Mouse (Mus musculus) layer of hippocampus, postnatal 14 days (tissue): ENCODE results near the gene Hk1. TPM values are rescaled to one million over a fixed set of nuclear protein-coding genes. Genes with fewer than 3 reads are reported as not detected.

Experiments
- DNase-seq, 2 experiments: peaks; one replicate each; pipeline ENCODE4 v3.0.0; 2021 to 2022; ENCODE audit warnings: low spot score in 2 of 2, mixed read lengths in 1 of 2
- long read RNA-seq, 2 experiments: library from polyadenylated mRNA; stranded (forward); transcript quantifications; one replicate each; pipeline ENCODE4 v2.0.0; 2021
- total RNA-seq, 2 experiments: library from RNA; stranded (reverse); gene quantifications; 2 replicates each; pipeline ENCODE4 v1.2.3; 2021

Gene Hk1
- 100 to 1,000 TPM; 307 to 312 TPM for total RNA-seq
- long read RNA-seq, experiment 1, full-length matches to known transcripts: 220 of 285 reads
- long read RNA-seq, experiment 1, partial matches to known transcripts: 44 of 285 reads
- long read RNA-seq, experiment 1, other reads (novel, unspliced or antisense): 21 of 285 reads
- long read RNA-seq, experiment 2, full-length matches to known transcripts: 180 of 263 reads
- long read RNA-seq, experiment 2, partial matches to known transcripts: 52 of 263 reads
- long read RNA-seq, experiment 2, other reads (novel, unspliced or antisense): 31 of 263 reads

DNA sequence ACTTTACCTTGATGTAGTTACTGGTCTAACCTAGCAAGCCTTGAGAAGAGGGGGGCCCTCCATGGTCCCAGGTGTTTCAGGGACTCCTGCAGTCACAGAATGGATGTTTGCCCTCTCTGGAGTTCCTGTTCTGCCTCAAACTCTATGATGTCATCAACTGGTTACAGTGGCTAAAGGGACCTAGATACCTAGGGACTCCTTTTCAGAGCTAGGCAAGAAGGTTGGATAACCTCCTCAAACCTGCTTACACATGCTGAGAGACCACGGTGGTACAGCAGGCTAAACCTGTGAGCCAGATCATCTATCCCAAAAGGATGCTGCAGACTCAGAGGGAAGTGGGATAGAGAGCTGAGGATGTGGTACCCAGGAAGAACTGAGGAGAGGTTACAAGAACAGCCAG is at the start of gene Hk1:
Gene Hk1, minus strand, starts transcription at position 101 of the 400 bp plus-strand sequence.
- DNase-seq: no peak

DNA sequence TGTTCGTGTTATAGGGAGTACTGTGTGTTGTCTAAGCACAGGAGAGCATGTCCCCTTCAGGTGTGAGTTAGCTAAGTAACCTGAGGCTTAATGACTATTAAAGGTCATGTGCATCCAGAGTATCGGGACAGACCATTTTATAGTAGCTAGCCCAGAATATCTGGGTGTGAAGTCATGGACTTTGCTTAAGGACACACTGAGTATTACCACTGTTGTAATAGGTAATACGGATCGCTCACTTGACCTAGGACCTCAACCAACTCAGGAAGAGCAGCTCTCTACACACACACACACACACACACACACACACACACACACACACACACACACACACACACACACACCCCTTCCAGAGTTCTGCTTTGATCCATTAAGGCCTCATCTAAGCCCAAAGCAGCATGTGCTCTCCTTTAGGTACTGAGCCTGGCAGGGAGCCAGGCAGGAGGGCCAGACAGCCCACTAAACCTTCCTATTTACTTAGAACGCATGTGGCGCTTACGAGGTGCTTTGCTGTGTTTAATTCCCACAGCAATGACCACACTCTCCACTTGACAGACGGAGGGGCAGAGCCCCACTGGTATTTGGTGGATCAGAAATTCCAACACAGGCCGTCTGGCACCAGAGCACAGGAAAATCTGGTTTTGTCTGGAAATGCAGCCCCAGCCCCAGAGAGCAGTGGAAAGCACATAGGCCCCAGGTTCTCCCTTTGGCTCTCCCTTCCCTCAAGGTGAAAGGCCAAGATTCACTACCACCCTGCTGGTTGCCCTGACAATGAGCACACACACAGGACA is 45.6 kb upstream of the Hk1 start:
- DNase-seq: no peak

DNA sequence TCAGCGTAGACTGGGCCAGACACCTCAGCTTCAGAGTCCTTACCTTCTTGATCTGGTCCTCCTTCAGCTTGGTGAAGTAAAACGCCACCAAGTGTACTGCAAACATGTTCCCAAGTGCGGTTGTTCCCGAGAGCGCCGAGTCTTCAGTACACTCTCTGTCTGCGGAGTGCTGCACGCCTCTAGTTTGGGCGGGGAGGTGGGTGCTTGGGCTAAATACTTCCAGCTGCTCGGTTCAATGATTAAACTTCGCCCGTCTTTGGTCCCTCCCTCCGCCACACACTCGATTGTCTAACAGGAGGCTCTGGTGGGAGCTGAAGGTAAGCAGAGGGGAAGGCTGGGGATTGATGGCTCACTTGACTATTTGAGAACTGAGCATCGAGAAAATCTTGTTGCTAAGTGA is 42.5 kb upstream of the Hk1 start, which contains the start of gene Hkdc1:
Gene Hkdc1, minus strand, starts transcription at position 237 of the 400 bp plus-strand sequence.
- DNase-seq: no peak

DNA sequence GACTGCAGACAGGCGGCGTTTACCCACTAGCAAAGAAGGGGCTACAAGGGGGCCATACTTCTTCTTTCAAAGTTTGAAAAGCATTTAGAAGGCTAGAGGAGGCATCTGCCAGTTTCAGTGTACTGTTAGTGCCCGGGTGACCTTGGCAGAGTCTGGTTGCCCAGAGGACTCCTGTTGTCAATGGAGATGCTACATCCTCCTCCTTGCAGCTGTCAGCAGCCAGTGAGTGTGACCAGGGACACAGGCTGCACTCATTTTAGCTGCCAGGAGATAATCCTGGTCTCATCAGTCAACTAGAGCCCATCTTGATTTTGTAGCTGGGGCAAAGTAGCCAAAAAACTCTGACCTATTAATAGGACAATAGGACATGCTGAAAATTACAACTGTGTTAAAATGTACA is 41.4 kb upstream of the Hk1 start:
- no peak for DNase-seq

DNA sequence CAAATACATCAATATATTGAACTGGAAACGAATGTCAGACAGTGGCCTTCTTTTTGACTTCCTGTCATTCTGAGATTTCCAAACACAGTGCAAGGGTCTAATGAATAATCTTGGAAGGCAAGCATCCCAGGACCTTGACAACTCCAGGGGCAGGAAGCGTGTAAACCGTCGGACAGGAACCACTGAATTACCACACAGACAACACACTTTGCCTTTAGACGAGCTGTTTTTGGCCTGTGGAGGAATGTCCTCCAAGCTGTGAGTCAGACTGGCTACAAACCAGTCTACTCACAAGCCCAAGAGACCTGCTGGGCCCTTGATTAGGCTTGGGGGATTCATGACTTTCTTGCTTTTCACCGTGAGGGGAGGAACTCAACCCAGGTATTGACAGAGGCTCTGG is 40.7 kb upstream of the Hk1 start:
- no peak for DNase-seq

DNA sequence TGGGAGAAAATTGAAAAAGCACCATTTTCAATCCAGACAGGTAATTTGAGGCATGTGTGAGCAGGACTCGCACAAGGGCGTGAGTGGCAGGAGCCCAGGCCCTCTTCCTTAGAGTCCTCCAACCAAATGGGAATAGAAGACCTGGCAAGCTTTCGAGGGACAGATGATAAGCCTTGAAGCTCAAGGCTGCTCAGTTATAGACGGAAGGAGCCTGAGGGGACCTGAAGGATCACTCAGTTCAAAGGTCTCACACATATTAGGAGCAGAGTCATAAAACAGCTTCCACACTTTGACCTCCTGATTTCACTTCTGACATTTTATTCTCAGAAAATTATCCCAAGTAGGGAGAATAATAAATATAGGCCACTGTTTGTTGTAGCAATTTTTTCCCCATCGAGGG is 39.7 kb upstream of the Hk1 start:
- no peak for DNase-seq

DNA sequence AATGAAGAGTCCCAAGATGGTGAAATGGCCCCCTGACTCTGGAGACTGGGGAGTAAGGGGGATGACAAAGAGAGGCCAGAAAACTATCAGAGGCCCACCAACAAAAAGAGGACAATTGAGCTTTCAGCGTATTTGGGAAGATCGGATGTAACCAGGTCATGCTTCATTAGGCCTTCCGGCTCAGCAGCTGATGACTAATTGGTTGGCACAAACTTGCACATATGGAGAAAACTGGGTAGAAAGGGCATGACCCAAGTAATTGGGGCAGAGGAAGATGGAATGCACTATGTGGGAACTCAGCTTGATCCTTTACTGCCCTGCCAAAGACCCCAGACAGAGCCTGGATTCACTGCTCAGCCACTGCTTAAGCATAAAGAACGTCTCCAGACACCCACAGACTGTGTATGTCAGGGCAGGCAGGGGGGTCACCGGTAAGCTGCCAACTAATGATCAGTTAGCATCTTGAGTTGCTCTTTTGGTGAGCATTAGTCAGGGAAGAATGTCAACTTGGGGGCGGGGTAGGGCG is 39.2 kb upstream of the Hk1 start:
- DNase-seq: no peak

DNA sequence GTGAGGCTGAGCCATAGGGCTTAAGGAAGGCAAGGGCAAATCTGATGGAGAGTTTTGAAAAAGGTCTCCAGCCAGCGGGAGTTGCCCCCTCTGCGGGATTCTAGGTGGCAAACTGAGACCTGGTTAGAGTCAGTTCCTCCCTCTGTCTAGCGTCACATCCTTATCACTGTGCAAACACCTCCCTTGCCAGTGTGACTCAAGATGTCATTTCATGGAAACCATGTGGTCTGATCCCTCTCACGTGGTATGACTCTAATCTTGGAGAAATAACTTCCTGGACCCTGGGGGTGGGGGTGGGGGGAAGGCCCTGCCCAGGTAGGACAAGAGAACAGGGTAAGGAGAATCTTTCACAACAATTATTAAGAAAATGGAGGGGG is 33.9 kb upstream of the Hk1 start:
- no peak for DNase-seq

DNA sequence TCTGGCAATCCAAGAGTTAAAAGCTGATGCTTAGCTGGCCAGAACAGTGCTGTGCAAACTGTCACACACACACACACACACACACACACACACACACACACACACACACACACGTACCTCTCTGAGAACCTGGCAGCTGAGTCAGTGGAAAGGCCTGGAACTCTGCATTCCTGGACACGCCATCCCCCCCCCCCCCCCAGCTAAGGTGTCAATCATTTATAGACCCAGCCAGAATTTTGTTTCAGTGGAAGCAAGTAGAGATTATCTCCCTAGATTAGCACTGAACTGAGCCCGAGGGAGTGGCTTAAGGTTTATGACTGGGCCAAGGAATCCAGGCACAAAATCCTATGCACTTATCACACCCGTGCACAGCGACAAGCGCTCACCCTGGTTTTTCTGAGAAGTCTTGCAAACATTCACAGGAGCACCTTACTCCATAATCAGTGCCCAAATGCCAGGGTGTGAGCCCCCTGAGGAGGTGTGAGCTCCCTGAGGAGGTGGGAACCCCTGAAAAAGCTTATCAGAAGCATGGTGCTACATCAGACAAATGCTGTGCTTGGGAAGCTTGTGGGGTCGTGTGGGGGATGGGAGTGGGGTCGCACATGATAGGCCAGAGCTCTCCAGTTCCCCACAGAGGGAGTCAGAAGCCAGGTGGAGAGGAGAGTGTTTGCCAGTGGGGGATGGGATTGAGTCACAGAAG is 33.3 kb upstream of the Hk1 start:
- no peak for DNase-seq

DNA sequence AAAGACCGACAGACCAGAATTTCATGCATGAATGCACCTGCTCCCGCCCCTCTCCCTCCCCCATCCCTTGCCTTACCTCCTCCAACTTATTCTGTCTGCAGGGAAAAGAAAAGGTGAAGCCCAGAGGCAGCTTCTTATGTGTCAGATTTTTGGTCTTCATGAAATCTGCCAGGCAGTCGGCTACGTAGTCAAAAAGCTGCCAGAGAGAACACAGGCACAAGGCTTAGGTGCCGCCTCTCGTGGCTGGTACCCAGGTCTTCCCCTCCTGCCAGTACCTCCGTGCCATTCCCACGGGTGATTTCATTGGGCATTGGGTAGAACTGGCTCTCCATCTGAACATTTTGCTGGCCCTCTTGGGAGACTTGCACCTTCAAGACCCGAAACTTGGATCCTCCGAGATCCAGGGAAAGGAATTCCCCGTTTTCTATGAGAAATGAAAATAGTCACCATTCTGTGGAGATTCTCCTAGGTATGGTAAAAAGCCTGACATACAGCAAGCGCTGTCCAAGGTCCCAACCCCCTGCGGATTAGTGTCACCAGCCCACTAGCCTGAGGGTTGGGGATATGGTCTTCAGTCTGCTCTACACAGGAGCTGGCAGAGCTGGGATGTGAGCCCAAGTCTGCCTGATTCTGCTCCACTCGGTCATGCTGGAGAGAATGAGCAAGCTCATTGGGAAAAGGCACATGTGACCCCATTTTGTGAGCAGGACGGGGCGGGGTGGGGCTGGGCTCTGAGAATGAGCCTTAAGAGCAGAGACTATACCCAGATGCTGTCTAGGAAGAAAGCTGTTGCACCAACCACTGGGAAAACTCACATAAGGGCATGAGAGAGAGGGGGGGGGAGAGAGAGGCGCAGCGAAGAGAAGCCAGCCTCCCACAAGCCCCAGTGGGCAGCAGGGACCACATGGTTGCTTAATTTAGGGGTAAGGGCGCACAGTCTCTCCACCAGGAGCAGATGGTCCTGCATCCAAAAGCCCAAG is 32.0 kb upstream of the Hk1 start:
- peak in 1 of 2 experiments; percentile 31 for DNase-seq

DNA sequence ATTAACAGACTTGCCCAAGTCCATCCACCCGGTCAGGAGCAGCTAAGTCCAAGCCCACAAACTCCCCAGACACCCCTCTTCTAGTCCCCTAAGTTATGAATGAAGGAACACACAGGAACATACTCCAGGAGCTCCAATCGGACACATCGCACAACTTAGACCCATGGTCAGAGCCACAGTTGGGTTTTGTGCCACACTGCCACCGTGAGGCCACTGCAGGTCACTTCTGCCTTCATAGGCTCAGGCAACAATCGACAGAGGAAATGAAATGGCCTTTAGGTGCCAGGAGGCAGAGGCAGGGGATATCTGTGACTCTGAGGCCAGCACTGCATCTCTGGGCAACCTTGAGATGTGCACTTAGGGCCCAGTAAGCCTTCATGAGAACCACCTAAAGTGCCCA is 31.2 kb upstream of the Hk1 start:
- peak; percentile 63 to 66 for DNase-seq

DNA sequence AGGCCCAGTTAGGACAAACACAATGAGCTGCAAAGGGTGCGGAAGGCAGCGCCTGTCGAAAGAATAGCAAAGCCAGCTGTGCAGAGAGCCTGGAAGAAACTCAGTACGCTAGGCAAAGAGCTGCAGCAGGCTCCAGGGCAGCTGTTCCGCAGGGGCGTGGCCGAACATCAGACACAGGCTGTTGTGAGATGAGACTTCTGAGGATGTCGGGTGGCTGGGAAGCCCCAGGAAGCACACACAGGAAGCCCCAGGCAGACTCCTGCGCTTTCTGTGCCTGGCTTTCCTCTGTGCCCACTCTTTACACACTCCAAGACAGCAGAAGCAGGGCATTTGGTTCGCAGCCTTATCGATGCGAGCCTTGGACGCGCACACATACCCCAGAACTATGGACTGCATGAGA is 25.2 kb upstream of the Hk1 start:
- DNase-seq: no peak

DNA sequence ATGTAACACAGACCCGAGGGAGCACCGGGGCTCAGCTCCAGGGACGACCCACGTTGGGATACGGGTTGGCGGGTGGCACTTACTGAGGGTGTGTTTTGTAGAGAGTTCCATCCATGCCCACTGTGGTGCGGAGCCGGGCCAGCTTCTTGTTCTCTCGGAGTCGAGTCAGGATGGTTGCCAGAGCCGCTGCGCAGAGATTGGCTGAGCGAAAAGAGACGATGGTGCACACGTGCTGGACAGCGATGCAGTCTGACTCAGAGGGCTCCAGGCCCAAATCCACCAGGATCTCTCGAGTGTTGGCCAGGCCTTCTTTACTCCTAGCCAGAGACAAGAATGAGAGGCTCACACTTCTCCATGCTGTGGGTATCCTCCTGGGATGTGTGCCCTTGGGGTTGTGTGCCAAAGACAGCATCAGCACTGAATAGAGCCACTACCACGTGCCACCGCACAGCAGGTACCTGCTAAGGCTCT is 22.0 kb upstream of the Hk1 start:
- DNase-seq: peak; percentile 41 to 57

DNA sequence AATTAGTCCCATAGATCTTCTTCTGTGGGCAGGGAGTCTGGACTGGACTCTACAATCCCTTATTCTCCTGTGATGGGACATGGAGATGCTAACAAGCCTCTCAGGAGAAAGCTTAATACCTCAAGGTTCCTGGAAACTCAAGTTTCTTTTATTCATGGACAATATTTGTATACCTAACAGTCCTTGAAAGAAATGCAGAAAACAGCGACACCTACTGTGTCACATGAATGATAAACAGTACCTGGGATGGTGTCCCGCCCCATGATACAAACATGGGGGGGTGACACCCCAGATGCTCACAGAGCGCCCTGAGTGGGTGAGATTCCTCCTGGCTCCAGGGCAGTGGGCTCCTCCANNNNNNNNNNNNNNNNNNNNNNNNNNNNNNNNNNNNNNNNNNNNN is 3.3 kb upstream of the Hk1 start:
- DNase-seq: no peak

DNA sequence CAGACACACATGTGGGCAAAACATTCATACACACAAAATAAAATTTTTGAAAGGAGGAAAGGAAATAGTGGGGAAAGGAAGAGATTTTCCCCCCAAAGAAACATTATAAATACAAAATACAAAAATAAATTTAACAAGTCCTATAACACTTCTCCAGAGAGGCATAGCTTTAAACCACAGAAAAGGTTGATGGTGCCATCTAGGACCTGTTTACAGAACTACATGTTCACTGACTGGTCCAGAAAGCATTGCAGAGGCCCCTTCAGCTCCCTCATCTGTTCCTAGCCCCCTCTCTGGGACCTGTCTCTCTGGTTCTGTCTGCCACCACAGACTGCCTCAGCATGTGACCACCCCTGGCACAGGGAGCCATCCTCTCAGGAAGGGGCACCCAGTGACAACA is 1.2 kb upstream of the Hk1 start:
- no peak for DNase-seq

DNA sequence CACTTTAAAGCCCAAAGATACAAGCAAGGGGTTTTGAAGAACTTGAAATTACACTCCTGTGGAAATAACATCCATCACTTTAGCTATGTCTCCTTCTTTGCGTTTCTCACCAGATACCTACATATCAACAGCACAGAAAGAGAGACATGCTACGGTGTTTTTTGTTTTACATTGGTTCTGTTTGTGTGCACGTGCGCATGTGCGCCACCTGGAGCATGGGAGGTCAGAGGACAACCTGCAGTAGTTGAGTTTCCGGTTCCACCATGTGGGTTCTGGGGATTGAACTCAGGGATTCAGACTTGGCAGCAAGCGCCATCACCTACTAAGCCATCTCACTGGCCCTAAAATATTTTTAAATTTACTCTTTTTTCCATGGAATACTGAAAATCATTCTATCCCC is 20.9 kb downstream of the Hk1 start:
- DNase-seq: no peak

DNA sequence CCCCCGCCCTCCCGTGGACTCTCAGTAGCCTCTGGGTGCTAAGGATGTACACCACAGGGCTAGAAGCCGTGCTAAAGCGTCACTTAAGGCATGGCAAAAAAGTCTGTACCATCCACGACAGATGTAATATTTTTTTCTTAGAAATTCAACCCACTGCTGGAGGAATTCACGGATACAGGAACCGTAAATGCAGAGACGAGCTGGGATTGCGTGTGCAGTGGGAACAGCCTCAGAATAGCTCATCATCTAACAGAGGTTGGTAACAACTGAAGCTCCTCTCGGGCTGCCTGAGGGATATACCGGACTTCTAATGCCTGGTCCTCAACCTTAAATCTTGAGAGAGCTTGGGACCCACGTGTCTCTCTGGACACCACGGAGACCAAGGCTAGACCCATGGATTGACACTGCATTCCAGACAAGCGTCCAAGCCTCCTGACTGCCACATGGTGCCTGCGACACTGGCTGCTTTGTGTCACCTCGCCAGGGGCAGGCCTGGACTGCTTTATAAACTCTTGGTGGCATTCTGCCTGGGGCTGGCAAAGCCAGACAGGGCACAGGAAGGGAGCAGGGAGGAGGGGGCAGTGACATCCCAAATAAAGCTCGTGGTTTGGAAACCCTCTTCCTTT is 23.5 kb downstream of the Hk1 start:
- peak; percentile 44 to 62 for DNase-seq

DNA sequence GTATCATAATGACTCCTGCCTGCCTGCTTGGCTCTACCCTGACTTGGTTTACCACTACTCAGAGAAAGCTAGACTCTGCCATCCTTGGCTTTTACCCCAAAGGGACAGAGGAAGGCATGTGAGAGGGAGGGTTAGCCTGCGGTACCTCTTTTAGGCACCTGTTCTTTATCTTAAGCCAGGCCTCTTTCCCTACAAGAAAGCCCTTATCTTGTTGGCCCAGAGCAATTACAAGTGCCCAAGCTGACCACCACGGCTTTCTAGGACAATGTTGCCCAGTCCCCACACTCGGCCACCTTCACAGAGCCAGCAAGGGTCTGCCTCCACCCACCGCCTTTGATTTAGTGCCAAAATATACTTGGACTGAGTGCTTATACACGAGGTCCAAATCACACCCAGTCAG is 34.6 kb downstream of the Hk1 start:
- DNase-seq: no peak

DNA sequence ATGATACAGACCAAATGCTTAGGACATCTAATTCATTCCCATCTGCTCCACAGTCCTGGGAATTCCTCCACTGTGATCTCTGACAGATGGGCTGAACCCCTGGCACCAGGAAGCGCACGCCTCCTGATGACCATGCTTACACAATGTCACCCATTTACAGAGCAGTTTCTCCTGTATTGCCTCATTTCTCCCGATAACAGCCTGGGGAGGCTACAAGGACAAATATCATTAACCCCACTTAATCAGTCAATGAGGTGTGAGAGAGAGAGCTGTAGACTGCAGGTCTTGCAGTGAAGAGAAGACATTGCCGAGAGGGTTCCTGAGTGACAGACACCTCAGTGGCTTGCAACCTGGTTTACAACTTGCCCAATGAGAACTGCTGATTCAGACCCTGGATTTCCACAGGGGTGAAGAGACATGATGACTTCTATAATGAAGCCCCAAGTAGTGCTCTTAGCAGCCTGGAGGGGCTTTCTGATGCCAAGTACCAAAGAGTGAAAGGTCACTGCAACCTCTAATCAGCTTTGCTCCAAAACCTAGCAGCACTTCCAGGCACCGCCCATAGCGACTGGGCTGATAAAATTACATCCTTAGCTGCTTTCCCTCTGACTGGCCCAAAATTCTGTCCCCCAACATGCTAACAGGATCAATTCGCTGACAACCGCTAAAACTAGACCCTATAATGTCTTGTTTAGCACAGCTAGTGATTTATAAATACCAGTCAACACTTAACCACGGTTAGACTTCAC is 35.5 kb downstream of the Hk1 start:
- no peak for DNase-seq
